Mouse (Mus musculus) midbrain, embryonic 15.5 days (tissue): ENCODE results near the gene Ip6k1. TPM values are rescaled to one million over a fixed set of nuclear protein-coding genes. Genes with fewer than 3 reads are reported as not detected.

Experiments used
- ATAC-seq: fragments of 200-750 bp; cut with Nextera tagmentation; replicated peaks from 2 replicates; pipeline ENCODE4 v1.8.0; 2017; ENCODE audit warnings: moderate TSS enrichment
- H3K27ac ChIP-seq: fragments of 300-500 bp; sonication (generic); 2 replicates; pipeline ENCODE4 v1.5.1; 2015; ENCODE audit warnings: mild to moderate bottlenecking, inconsistent platforms
- H3K27me3 ChIP-seq: fragments of 300-500 bp; sonication (generic); replicated peaks from 2 replicates; pipeline ENCODE4 v1.6.1; 2015; ENCODE audit warnings: inconsistent platforms
- H3K36me3 ChIP-seq: fragments of 300-500 bp; sonication (generic); replicated peaks from 2 replicates; pipeline ENCODE4 v1.6.1; 2015; ENCODE audit warnings: inconsistent platforms
- H3K4me1 ChIP-seq: fragments of 300-500 bp; sonication (generic); 2 replicates; pipeline ENCODE4 v1.6.1; 2015; ENCODE audit warnings: inconsistent platforms
- H3K4me2 ChIP-seq: fragments of 300-500 bp; sonication (generic); 2 replicates; pipeline ENCODE4 v1.6.1; 2015; ENCODE audit warnings: inconsistent platforms, mild to moderate bottlenecking, moderate library complexity
- H3K4me3 ChIP-seq: fragments of 300-500 bp; sonication (generic); 2 replicates; pipeline ENCODE4 v1.5.1; 2015; ENCODE audit warnings: mild to moderate bottlenecking, inconsistent platforms
- H3K9ac ChIP-seq: fragments of 300-500 bp; sonication (generic); 2 replicates; pipeline ENCODE4 v1.6.1; 2015; ENCODE audit warnings: mild to moderate bottlenecking, inconsistent platforms
- H3K9me3 ChIP-seq: fragments of 300-500 bp; sonication (generic); 2 replicates; pipeline ENCODE4 v1.6.1; 2016; ENCODE audit warnings: inconsistent platforms
- WGBS: fragments of 180-500 bp; shearing (Covaris S2); methylation state at CpG from one replicate; pipeline ENCODE4 v1.1.7; 2015; ENCODE audit warnings: mixed read lengths; 5-methylcytosine and 5-hydroxymethylcytosine counted together
- polyA plus RNA-seq: library from polyadenylated mRNA; unstranded; fragments of >200 nt; fragmentation: Nextera tagmentation; extraction: Ambion mirVana; gene quantifications from 2 replicates; pipeline ENCODE4 v1.2.1, GENCODE M21; 2015

Ip6k1 gene
- polyA plus RNA-seq, 1 experiment from 2014 or later: 124 TPM

DNA sequence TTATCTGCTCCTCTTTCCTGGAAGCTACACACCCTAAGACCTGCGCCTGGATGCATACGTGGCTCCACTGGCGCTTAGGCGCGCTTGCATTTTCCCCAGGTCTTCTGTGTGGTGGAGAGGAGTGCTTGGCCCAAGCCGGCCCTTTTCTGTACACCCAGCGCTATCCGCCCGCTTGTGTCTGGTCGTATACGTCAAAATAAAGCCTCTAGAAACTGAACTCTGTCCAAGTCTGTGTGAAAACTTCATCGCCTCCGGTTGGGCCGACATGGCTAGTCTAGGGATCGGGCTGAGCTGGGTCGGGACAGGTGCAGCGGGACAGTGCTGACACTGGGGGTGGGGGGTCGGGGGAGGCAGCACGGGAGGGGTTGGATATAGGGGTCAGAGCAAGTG is 46.3 kb downstream of the Ip6k1 start:
- peak; percentile 58 for ATAC-seq
- H3K27me3 ChIP-seq: no peaks in the 10 kb centered on the region
- H3K27ac ChIP-seq: peak overlapping the region; percentile 56
- peak overlapping the region; percentile 54 for H3K4me3 ChIP-seq
- H3K4me1 ChIP-seq: peaks cover 33% of the 10 kb centered on the region
- peaks cover 24% of the 10 kb centered on the region for H3K36me3 ChIP-seq
- WGBS: under 1% methylated on average over 19 of the region's 19 CpGs
- peak overlapping the region; percentile 95 for H3K4me2 ChIP-seq
- H3K9me3 ChIP-seq: no peaks in the 10 kb centered on the region
- H3K9ac ChIP-seq: peak overlapping the region; percentile 38

DNA sequence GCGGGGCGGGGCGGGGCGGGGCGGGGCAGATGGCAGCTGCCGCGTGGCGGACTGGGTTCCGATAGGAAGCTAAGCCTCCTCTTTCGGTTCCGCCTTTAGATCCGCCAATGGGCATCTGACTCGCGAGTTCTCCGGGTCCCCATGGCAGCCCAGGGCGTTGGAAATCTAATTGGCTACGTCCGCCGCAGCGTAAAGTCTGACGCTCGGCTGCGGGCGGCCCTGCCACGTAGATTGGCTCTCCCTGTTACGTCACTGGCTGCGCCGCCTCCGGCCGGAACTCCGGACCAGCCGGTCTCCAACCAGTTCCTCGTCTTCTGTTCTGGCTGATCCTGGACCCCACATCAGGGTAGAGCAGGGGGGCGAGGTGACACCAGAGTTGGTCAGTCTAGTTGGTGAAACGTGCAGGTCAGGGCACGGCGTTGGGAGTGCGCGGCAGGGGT is 46.7 kb downstream of the Ip6k1 start, which contains the start of gene Gmppb:
Gene Gmppb, plus strand, starts transcription at position 227 of the 440 bp plus-strand sequence.
- WGBS: under 1% methylated on average over 37 of the region's 39 CpGs
- H3K27me3 ChIP-seq: no peaks in the 10 kb centered on the region
- H3K9me3 ChIP-seq: no peaks in the 10 kb centered on the region
- peak within 1 kb of the TSS; percentile 95 for H3K4me2 ChIP-seq
- peak within 1 kb of the TSS; percentile 54 for H3K4me3 ChIP-seq
- peak within 1 kb of the TSS; percentile 54 for H3K9ac ChIP-seq
- peaks cover 27% of the 10 kb centered on the region for H3K36me3 ChIP-seq
- peak within 1 kb of the TSS; percentile 56 for H3K27ac ChIP-seq
- H3K4me1 ChIP-seq: peaks cover 33% of the 10 kb centered on the region
- peak; percentile 94 for ATAC-seq

DNA sequence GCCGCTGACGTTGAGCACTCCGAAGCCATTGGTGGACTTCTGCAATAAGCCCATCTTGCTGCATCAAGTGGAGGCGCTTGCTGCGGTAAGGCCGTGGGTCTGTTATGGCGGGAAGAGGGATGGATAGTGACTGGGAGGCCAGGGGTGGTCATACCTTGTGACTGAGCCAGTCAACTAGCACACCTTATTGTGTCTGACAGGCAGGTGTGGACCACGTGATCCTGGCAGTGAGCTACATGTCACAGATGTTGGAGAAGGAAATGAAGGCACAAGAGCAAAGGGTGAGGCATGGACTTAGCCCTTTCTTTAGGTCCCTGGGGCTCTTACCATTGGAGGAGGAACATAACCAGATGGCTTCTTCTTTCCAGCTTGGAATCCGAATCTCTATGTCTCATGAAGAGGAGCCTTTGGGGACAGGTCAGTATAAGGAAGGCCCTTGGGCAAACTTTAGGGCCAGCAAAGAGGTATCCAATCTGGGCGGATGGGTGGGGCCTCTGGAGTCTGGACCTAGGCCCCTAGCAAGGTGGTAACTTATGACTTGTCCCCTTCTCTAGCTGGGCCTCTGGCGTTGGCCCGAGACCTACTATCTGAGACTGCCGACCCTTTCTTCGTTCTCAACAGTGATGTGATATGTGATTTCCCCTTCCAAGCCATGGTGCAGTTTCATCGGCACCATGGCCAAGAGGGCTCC is 47.4 kb downstream of the Ip6k1 start:
- Histone ChIP-seq H3K27ac (peak overlapping the region; percentile 56), H3K36me3 (peaks cover 24% of the 10 kb centered on the region), H3K4me2 (peak overlapping the region; percentile 95), H3K27me3 (no peaks in the 10 kb centered on the region), H3K4me3 (peak overlapping the region; percentile 54), H3K9ac (peak overlapping the region; percentile 54), H3K4me1 (peaks cover 33% of the 10 kb centered on the region), H3K9me3 (no peaks in the 10 kb centered on the region)
- ATAC-seq: peak; percentile 31
- 44% methylated on average over 15 of the region's 15 CpGs for WGBS

DNA sequence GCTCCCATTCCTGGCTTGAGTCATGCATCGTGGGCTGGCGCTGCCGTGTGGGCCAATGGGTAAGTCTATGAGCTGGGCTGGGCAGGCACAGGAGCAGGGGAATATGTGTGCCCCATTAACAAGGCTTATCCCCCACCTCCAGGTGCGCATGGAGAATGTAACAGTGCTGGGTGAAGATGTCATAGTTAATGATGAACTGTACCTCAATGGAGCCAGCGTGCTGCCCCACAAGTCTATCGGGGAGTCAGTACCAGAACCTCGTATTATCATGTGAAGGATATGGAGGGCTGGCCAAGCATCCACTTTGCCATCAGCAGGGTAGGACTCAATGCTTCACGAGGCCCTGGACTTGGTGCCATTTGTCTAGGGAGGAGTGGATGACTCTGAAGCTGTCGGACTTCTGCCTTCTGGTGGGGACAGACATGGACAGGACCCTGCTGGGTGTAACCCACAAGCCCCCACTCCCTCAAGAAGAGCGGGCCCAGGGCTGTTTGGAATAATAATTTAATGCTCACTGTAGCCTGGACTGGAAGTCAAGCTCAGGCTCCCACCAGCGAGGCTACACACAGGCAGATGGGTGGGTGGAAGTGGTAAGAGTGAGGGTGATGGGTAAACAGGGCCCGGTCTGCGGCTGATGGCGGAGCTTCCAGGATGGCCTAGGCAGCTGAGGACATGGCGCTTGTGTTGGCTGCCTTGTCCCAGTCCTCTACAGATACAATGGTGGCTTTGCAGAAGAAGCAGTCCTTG is 49.1 kb downstream of the Ip6k1 start:
- WGBS: 93% methylated on average over 15 of the region's 15 CpGs
- H3K27me3 ChIP-seq: no peaks in the 10 kb centered on the region
- H3K9me3 ChIP-seq: no peaks in the 10 kb centered on the region
- H3K36me3 ChIP-seq: peaks cover 18% of the 10 kb centered on the region
- peaks cover 33% of the 10 kb centered on the region for H3K4me1 ChIP-seq
- H3K4me2 ChIP-seq: no peak overlapping the region
- no peak overlapping the region for H3K4me3 ChIP-seq
- no peak for ATAC-seq
- no peak overlapping the region for H3K27ac ChIP-seq
- no peak overlapping the region for H3K9ac ChIP-seq

DNA sequence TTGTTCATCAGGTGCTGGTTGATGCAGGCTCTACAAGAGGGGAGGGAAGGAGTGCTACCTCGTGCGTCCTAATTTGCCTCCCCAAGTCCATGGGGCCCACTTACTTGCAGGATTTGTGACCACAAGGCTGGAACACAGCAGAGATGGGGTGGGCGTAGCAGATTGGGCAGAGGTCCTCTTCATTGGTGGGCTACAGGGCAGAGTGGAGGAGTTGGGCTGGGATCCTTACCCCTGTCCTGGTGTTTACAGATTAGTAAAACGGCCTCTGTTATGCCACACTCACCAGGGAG is 49.6 kb downstream of the Ip6k1 start:
- H3K27ac ChIP-seq: no peak overlapping the region
- 83% methylated on average over 4 of the region's 4 CpGs for WGBS

DNA sequence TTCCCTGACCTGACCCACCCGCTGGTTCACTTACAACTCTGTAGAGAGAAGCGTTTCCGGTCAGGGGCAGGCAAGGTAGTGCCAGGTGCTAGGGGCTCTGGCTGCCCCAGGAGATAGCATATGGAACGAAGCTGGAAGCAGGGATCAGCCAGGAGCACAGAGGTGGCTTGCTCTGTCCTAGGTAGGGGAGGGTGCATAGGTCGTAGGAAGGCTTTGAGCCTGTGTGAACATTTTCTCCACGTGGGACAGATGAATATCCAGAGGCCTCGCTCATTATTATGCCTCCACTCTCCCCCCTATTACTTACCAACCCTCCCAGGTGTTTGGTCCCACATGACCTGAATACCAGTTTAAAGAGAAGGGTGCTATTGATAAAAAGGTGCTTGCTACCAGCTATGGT is 50.1 kb downstream of the Ip6k1 start:
- H3K4me2 ChIP-seq: no peak overlapping the region
- peaks cover 15% of the 10 kb centered on the region; the same call in 1 of the 2 replicates for H3K36me3 ChIP-seq
- WGBS: 77% methylated on average over 7 of the region's 7 CpGs

More for the DNA sequence above, 49.6 kb downstream of the Ip6k1 start:
- no peak for ATAC-seq
- H3K9me3 ChIP-seq: no peaks in the 10 kb centered on the region
- H3K4me3 ChIP-seq: no peak overlapping the region
- peaks cover 17% of the 10 kb centered on the region; the same call in 1 of the 2 replicates for H3K36me3 ChIP-seq
- H3K27me3 ChIP-seq: no peaks in the 10 kb centered on the region
- no peak overlapping the region for H3K4me2 ChIP-seq
- peaks cover 33% of the 10 kb centered on the region for H3K4me1 ChIP-seq
- no peak overlapping the region for H3K9ac ChIP-seq

DNA sequence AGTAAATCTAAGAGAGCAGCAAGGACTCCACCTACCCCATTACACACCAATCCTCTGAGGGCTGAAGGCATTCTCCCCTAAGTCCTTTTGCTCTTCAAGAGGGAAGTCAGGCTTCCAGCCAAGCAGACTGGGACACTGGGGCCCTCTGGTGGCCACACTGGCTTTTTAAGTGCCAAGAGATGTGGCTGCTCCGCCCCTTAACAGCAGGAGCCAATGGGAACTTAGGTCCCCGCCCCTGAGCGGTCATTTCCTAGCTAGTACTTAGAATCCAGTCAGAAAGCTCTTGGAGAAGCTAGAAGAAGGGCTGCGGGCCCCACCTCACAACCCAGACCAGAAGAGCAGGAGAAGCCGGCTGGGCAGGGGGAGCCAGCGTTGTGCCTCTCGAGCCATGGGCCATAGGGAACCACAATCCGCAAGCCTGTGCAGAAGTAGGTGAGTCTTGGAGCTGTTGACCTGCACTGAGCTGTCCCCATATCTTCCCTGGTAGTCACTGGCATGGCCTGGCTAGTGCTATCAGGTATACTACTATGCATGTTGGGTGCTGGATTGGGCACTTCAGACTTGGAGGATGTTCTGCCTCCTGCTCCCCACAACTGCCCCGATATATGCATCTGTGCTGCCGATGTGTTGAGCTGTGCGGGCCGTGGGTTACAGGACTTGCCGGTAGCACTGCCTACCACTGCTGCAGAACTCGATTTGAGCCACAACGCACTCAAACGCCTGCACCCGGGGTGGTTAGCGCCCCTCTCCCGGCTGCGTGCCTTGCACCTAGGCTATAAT is 50.8 kb downstream of the Ip6k1 start, which contains the start of gene Amigo3:
Gene Amigo3, plus strand, starts transcription at position 275 of the 780 bp plus-strand sequence.
- Histone ChIP-seq H3K4me1 (peaks cover 29% of the 10 kb centered on the region), H3K27me3 (no peaks in the 10 kb centered on the region), H3K4me2 (peak within 1 kb of the TSS; percentile 24), H3K9me3 (no peaks in the 10 kb centered on the region), H3K4me3 (no peak within 1 kb of the TSS), H3K9ac (no peak within 1 kb of the TSS), H3K36me3 (peaks cover 17% of the 10 kb centered on the region; the same call in 1 of the 2 replicates), H3K27ac (peak within 1 kb of the TSS; percentile 42; the same call in 1 of the 2 replicates)
- 54% methylated on average over 20 of the region's 20 CpGs for WGBS
- ATAC-seq: peak; percentile 18

More for the DNA sequence above, 50.1 kb downstream of the Ip6k1 start:
- Histone ChIP-seq H3K9me3 (no peaks in the 10 kb centered on the region), H3K4me3 (no peak overlapping the region), H3K9ac (no peak overlapping the region), H3K27me3 (no peaks in the 10 kb centered on the region), H3K4me1 (peaks cover 33% of the 10 kb centered on the region), H3K27ac (peak overlapping the region; percentile 42; the same call in 1 of the 2 replicates)
- ATAC-seq: no peak

DNA sequence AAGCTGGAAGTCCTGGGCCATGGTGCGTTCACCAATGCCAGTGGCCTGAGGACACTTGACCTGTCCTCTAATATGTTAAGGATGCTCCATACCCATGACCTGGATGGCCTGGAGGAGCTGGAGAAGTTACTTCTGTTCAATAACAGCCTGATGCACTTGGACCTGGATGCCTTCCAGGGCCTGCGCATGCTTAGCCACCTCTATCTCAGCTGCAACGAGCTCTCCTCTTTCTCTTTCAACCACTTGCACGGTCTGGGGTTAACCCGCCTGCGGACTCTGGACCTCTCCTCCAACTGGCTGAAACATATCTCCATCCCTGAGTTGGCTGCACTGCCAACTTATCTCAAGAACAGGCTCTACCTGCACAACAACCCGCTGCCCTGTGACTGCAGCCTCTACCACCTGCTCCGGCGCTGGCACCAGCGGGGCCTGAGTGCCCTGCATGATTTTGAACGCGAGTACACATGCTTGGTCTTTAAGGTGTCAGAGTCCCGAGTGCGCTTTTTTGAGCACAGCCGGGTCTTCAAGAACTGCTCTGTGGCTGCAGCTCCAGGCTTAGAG is 51.4 kb downstream of the Ip6k1 start:
- H3K4me3 ChIP-seq: no peak overlapping the region
- no peak overlapping the region for H3K27ac ChIP-seq
- no peaks in the 10 kb centered on the region for H3K9me3 ChIP-seq
- 90% methylated on average over 15 of the region's 15 CpGs for WGBS
- no peak overlapping the region for H3K9ac ChIP-seq
- ATAC-seq: no peak
- no peaks in the 10 kb centered on the region for H3K27me3 ChIP-seq
- peaks cover 24% of the 10 kb centered on the region for H3K4me1 ChIP-seq
- peaks cover 24% of the 10 kb centered on the region; the same call in 1 of the 2 replicates for H3K36me3 ChIP-seq
- H3K4me2 ChIP-seq: no peak overlapping the region

DNA sequence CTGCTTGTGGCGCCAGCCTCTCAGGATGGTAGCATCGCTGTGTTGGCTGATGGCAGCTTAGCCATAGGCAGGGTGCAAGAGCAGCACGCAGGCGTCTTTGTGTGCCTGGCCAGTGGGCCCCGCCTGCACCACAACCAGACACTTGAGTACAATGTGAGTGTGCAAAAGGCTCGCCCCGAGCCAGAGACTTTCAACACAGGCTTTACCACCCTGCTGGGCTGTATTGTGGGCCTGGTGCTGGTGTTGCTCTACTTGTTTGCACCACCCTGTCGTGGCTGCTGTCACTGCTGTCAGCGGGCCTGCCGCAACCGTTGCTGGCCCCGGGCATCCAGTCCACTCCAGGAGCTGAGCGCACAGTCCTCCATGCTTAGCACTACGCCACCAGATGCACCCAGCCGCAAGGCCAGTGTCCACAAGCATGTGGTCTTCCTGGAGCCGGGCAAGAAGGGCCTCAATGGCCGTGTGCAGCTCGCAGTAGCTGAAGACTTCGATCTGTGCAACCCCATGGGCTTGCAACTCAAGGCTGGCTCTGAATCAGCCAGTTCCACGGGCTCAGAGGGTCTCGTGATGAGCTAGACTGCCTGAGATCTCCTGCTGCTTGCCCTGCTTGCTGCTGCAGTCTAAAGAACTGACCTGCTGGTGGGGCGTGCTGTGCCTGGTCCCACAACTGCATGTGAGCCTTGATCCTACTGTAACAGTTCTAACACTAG is 52.2 kb downstream of the Ip6k1 start:
- Histone ChIP-seq H3K9me3 (no peaks in the 10 kb centered on the region), H3K4me2 (no peak overlapping the region), H3K27me3 (no peaks in the 10 kb centered on the region), H3K36me3 (peaks cover 28% of the 10 kb centered on the region; the same call in 1 of the 2 replicates), H3K4me1 (peaks cover 22% of the 10 kb centered on the region), H3K27ac (no peak overlapping the region), H3K4me3 (no peak overlapping the region), H3K9ac (no peak overlapping the region)
- 89% methylated on average over 22 of the region's 22 CpGs for WGBS
- no peak for ATAC-seq

DNA sequence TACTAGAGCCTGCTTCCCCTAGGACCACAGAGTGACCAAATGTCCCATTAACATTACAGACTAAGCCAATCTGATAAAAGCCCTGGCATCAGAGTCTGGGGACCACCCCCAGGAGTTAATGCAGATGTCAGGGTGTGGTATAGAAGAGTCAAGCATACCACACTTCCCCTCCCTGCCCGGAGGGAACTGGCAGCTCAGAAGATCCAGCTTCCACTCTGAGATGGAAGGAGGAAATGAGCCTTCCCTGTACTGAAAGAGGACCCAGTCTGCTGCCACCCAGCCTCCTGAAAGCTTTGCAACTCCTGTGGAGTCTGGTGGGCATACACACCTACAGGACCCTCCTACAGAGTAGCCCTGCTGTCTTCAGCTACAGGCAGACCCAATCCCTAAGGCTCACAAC is 52.8 kb downstream of the Ip6k1 start:
- Histone ChIP-seq H3K27me3 (no peaks in the 10 kb centered on the region), H3K4me2 (no peak overlapping the region), H3K9me3 (no peaks in the 10 kb centered on the region), H3K9ac (no peak overlapping the region), H3K4me1 (peaks cover 17% of the 10 kb centered on the region), H3K36me3 (peaks cover 28% of the 10 kb centered on the region; the same call in 1 of the 2 replicates), H3K4me3 (no peak overlapping the region), H3K27ac (no peak overlapping the region)
- no peak for ATAC-seq
- 88% methylated on average over 1 of the region's 1 CpGs for WGBS

DNA sequence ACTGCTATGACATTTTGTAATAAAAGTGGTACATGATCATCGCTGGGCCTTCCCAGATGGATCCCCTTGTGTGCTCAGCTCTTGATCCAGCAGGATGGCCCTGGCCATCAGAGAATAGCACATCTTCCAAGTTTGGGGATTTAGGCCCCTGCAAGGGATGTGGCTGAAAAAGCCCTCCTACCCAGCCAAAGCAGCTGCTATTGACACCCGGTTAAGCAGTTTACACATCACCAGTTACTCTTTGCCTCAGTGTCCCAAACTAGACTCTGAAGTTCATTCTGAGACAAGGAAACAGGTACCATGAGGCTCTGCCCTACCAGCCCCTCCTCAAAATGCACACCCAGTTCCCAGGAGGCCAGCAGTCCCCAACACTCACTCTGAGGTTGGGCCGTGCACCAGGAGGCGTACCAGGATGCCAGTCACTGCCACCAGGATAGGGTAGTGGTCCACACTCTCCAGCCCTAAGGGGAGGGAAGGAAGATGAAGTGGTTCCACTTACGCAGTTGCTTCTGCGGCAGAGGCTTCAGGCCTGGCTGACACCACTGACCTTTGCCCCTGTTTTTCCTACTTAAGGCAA is 53.4 kb downstream of the Ip6k1 start:
- H3K4me2 ChIP-seq: no peak overlapping the region
- peaks cover 11% of the 10 kb centered on the region; the same call in 1 of the 2 replicates for H3K4me1 ChIP-seq
- H3K27me3 ChIP-seq: no peaks in the 10 kb centered on the region
- no peak overlapping the region for H3K4me3 ChIP-seq
- ATAC-seq: no peak
- H3K9me3 ChIP-seq: no peaks in the 10 kb centered on the region
- WGBS: 89% methylated on average over 6 of the region's 6 CpGs
- no peak overlapping the region for H3K27ac ChIP-seq
- peaks cover 28% of the 10 kb centered on the region; the same call in 1 of the 2 replicates for H3K36me3 ChIP-seq
- H3K9ac ChIP-seq: no peak overlapping the region
